Mouse (Mus musculus) left cerebral cortex, adult 18-20 months (tissue): ENCODE measurements at regions not wholly inside any gene's neighbourhood (a gene's known extent, or its start where the extent isn't known, plus 50 kb on each side); places are given as distances from the start of the nearest gene placed in this dataset.

Experiments used
- DNase-seq, 2 experiments: peaks; one replicate each; pipeline ENCODE4 v3.0.0; 2021 to 2022; ENCODE audit warnings: low spot score in 2 of 2, mixed read lengths in 1 of 2

GRCm38 (mm10) chr9:113601451-113601850 is 106.6 kb downstream of the Pdcd6ip start:
- DNase-seq = no peak

- DNase-seq = peak; percentile 34 to 61
Measured at GRCm38 (mm10) chr9:113587260-113587659, 120.8 kb downstream of the Pdcd6ip start.

GRCm38 (mm10) chr9:113586477-113586876 is 121.6 kb downstream of the Pdcd6ip start:
- DNase-seq = peak in 1 of 2 experiments; percentile 23

DNA sequence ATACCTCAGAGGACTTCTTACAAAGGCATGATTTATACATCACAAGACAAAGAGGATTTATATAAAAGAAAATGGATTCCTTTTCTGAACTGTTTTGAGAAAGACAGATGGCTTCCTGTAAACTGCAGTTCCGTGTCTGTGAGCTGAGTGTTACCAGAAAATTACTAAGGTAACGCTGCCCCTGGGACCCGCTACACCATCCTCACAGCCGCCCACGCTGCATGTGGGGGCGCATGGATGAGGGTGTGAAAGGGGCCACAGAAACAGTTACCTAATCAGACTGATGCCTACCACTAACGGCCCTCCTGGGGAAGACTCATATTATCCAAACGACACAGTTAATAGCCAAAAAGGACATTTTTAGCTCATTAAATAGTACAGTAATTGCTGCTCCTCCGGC is 129.8 kb downstream of the Pdcd6ip start:
- peak in 1 of 2 experiments; percentile 42 for DNase-seq

GRCm38 (mm10) chr9:113568849-113569248 is 139.2 kb downstream of the Pdcd6ip start:
- peak; percentile 26 to 28 for DNase-seq

GRCm38 (mm10) chr9:113567705-113568104 is 140.4 kb downstream of the Pdcd6ip start:
- no peak for DNase-seq

- DNase-seq = no peak
Measured at GRCm38 (mm10) chr9:113566620-113567019, 141.4 kb downstream of the Pdcd6ip start.

DNA sequence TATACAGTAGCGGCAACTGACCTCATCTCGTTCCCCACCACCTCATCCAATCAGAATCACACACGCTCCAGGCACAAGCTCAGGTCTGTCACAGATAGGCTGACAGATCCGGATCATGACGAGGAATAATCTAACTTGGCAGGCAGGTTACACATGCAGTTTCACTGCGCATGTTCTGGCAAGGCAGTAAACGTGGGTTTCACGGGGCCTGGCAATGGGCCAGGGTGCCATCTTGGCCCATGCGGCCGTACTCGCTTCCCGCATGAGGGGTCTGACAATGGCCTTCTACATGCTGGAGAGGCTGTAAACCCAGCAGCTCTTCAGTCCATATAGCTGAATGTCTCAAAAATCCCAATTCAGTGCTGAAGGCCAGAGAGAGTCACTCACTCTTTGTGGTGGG is 154.1 kb downstream of the Pdcd6ip start:
- DNase-seq = no peak

- DNase-seq = no peak
Measured at GRCm38 (mm10) chr9:113547458-113547857, 160.6 kb downstream of the Pdcd6ip start.

DNA sequence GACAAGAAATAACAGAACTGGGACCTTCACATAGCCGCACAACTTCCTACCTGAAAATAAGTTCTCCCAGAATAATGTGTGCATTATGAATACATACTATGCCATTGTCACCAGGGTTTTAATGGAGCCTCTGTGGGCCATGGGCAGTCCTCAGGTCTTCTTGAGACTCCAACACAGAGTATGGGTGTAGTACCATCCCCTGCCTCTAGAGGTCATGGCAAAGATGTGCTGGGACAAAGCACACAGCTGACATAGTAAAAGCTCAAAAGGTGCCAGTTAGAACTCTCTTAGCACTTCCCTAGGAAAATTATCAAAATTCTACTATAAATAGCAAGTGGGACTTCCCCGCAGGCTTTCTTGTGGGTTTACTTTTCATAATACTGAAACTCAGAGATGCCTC is 179.5 kb downstream of the Pdcd6ip start:
- DNase-seq = peak; percentile 44 to 67

- no peak for DNase-seq
Measured at GRCm38 (mm10) chr9:113524307-113524706, 183.8 kb downstream of the Pdcd6ip start.

GRCm38 (mm10) chr9:113523173-113523572 is 184.9 kb downstream of the Pdcd6ip start:
- DNase-seq = no peak

DNA sequence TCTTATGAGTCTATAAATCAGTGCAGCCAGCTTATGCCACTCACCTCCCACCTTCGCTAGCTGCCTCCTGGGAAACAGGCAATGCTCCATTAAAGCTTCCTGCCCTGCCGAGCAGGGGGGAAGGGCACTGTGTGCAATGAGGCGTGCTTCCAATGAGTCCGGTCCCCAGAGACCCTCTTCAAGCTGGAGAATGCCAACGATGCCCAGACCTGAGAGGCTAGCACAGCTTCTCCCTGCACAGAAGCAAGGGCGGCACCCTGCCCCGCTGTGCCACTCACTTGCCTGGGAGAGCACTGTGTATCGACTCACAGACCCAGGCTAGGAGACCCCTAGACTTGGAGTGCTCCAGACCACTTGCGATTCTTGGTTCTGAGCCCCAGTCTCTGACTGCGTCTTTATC is 188.3 kb downstream of the Pdcd6ip start:
- DNase-seq = no peak

- no peak for DNase-seq
Measured at GRCm38 (mm10) chr9:113518482-113518881, 189.6 kb downstream of the Pdcd6ip start.

- DNase-seq = no peak
Measured at GRCm38 (mm10) chr9:113517756-113518155, 190.3 kb downstream of the Pdcd6ip start.

- peak in 1 of 2 experiments; percentile 0 for DNase-seq
Measured at GRCm38 (mm10) chr9:113515703-113516020, 192.4 kb downstream of the Pdcd6ip start.

- peak; percentile 8 to 17 for DNase-seq
Measured at GRCm38 (mm10) chr9:113514846-113515702, 193.0 kb downstream of the Pdcd6ip start.

- peak; percentile 1 to 3 for DNase-seq
Measured at GRCm38 (mm10) chr9:113511302-113511701, 196.8 kb downstream of the Pdcd6ip start.

DNA sequence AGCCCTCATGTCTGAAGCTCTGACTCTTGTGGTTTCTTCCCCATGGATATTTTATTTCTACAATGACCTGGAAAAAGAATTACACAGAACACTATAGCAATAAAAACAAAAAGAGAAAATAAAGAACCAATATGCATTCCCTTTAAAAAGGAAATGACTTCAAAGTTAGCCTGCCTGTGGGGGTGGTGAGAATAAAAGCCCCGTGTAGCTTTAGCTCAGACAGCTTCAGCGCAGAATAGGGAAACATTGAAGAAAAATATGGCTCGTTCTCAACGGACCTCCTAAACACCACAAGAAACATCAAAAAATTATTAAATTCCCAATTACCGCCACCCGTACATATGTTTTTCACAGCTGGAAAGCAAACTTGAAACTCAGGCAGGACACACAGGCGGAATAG is 198.7 kb downstream of the Pdcd6ip start:
- DNase-seq = no peak

GRCm38 (mm10) chr9:113508821-113509220 is 199.2 kb downstream of the Pdcd6ip start:
- DNase-seq = peak; percentile 87 to 90

- peak in 1 of 2 experiments; percentile 57 for DNase-seq
Measured at GRCm38 (mm10) chr9:113507561-113508460, 200.2 kb downstream of the Pdcd6ip start.

GRCm38 (mm10) chr9:113499246-113499645 is 208.8 kb downstream of the Pdcd6ip start:
- DNase-seq = no peak
